Mouse (Mus musculus): ENCODE measurements around the gene Gmeb1. TPM values are rescaled to one million over a fixed set of nuclear protein-coding genes. Genes with fewer than 3 reads are reported as not detected.
A peak's percentile ranks its signal among the peaks of the same experiment; 100 is the strongest.

Gmeb1 gene
- polyA plus RNA-seq, 2 experiments: 8.1 to 9.9 TPM

DNA sequence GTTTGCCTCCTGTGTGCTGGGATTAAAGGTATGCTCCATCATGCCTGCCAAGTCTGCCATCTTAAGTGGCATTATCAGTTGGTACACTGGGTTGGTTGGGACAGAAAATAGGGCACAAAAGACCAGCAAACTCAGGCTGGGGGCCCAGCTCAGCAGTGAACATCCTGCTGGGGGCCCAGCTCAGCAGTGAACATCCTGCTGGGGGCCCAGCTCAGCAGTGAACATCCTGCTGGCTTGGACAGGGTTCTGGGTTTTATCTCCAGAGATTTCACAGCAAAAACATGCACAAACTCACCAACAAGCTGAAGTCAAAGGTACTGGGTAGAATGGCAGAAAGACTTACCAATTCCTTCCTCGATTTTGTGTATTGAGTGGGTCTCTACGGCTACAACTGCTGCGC, 15.8 kb downstream of the Gmeb1 start:
- no peak for TF ChIP-seq EP300 (IDR thresholded peaks at IDR 0.05; ENCODE audit: low read depth)
- no peak for TF ChIP-seq CTCF (IDR thresholded peaks at IDR 0.05; ENCODE audit: low read depth)
- H3K4me1 ChIP-seq (replicated peaks; ENCODE audit: control insufficient read depth in 2 of 2, insufficient read depth in 2 of 2, low read length in 1 of 2): peaks cover 3 to 12% of the 10 kb centered on the region in 2 experiments; a peak in 2 of 4 replicates
- no peaks in the 10 kb centered on the region for H3K9me3 ChIP-seq (ENCODE audit: control insufficient read depth, low read length)
- DNase-seq (ENCODE audit: low read depth in 3 of 3, low spot score in 3 of 3) (no peak), ATAC-seq (ENCODE audit: insufficient read depth) (no peak)
- H3K4me2 ChIP-seq (ENCODE audit: low read depth): no peak overlapping the region
- 59% methylated on average over 3 of the region's 3 CpGs for WGBS (ENCODE audit: insufficient replicate concordance)
- no peak overlapping the region for H3K27ac ChIP-seq
- peaks cover 46% of the 10 kb centered on the region for H3K36me3 ChIP-seq (replicated peaks; ENCODE audit: control insufficient read depth, insufficient read depth, low read depth)
- H3K9ac ChIP-seq (replicated peaks): no peak overlapping the region
- no peak overlapping the region for H3K4me3 ChIP-seq (ENCODE audit: insufficient read depth in 1 of 2, low read depth in 2 of 2, low read length in 2 of 2)
- H3K27me3 ChIP-seq (ENCODE audit: control insufficient read depth, insufficient read depth, low read length): no peaks in the 10 kb centered on the region

DNA sequence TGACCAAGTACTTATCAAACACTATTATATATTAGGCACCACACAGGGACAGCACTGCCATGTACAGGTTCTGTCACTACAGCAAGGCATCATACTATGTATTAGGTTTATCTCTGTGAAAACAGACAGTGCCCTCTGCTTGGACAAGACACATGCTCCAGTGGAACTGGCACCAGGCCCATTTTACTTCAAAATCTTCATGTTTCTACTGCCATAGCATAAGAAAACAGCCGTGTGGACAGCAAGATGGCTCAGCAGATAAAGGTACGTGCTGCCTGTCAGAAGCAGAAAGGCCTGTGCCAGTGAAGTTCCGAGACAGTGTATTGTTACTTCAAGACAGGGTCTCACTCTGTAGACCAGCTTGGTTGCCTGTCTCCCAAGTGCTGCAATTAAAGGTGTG, 20.2 kb downstream of the Gmeb1 start:
- Histone ChIP-seq H3K4me2 (ENCODE audit: low read depth) (no peak overlapping the region), H3K27me3 (ENCODE audit: control insufficient read depth, insufficient read depth, low read length) (no peaks in the 10 kb centered on the region), H3K4me1 (replicated peaks; ENCODE audit: control insufficient read depth in 2 of 2, insufficient read depth in 2 of 2, low read length in 1 of 2) (peaks cover 3 to 4% of the 10 kb centered on the region in 2 experiments; a peak in 2 of 4 replicates), H3K9me3 (ENCODE audit: control insufficient read depth, low read length) (no peaks in the 10 kb centered on the region), H3K36me3 (replicated peaks; ENCODE audit: control insufficient read depth, insufficient read depth, low read depth) (peaks cover 30% of the 10 kb centered on the region), H3K9ac (replicated peaks) (no peak overlapping the region; the same call in 1 of the 2 replicates), H3K27ac (peak overlapping the region; percentile 10), H3K4me3 (ENCODE audit: insufficient read depth in 1 of 2, low read depth in 2 of 2, low read length in 2 of 2) (no peak overlapping the region)
- DNase-seq (ENCODE audit: low read depth in 3 of 3, low spot score in 3 of 3) (peak; percentile 41 to 61 (median 48)), ATAC-seq (ENCODE audit: insufficient read depth) (peak; percentile 76)
- TF ChIP-seq EP300 (IDR thresholded peaks at IDR 0.05; ENCODE audit: low read depth) (peak; percentile 57), CTCF (IDR thresholded peaks at IDR 0.05; ENCODE audit: low read depth) (no peak)
- 17% methylated on average over 3 of the region's 3 CpGs for WGBS (ENCODE audit: insufficient replicate concordance)

DNA sequence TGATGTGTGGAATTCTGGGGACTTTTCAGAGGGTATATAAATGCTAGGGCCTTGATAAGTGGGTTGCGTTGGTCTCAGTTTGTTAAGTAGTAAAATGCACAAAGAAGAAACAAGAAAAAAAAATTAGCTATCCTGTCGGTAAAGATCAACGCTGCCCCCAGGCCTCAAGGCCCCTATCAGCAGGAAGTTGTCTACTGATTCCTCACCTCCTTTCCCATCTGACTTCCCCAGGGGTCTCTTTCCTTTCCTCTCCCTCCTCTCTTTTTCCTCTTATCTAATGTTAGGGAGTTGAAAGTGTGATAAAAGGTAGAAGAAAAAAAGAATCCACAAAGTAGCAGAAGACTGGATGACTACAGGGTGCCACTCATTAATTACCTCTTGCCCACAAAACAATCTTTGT, 21.0 kb downstream of the Gmeb1 start:
- Histone ChIP-seq H3K4me2 (ENCODE audit: low read depth) (no peak overlapping the region), H3K4me1 (replicated peaks; ENCODE audit: control insufficient read depth in 2 of 2, insufficient read depth in 2 of 2, low read length in 1 of 2) (peaks cover 3 to 4% of the 10 kb centered on the region in 2 experiments; a peak in 2 of 4 replicates), H3K27ac (no peak overlapping the region), H3K36me3 (replicated peaks; ENCODE audit: control insufficient read depth, insufficient read depth, low read depth) (peaks cover 31% of the 10 kb centered on the region), H3K4me3 (ENCODE audit: insufficient read depth in 1 of 2, low read depth in 2 of 2, low read length in 2 of 2) (no peak overlapping the region), H3K9ac (replicated peaks) (no peak overlapping the region), H3K27me3 (ENCODE audit: control insufficient read depth, insufficient read depth, low read length) (no peaks in the 10 kb centered on the region), H3K9me3 (ENCODE audit: control insufficient read depth, low read length) (no peaks in the 10 kb centered on the region)
- no peak for DNase-seq (ENCODE audit: low read depth in 3 of 3, low spot score in 3 of 3)
- no peak for ATAC-seq (ENCODE audit: insufficient read depth)
- TF ChIP-seq CTCF (IDR thresholded peaks at IDR 0.05; ENCODE audit: low read depth): no peak
- TF ChIP-seq EP300 (IDR thresholded peaks at IDR 0.05; ENCODE audit: low read depth): no peak
- WGBS (ENCODE audit: insufficient replicate concordance): 10% methylated on average over 3 of the region's 3 CpGs

DNA sequence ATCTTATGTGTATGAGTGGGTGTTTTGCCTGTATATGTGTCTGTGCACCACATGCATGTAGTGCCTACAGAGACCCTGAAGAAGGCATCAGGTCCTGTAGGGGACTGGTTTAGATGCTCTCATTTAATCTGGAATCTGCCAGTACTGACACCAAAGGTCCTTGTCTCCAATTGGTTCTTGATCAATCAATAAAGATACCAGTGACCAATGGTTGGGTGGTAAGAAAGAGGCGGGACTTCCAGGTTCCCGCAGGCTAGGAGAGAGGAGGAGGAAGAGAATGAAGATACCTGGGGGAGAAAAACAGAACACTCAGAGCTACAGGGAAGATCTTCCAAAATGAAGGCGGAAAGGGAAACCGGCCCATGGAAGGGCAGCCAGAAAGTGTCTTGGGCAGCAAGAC, 23.0 kb downstream of the Gmeb1 start:
- no peak overlapping the region for H3K27ac ChIP-seq
- H3K9ac ChIP-seq (replicated peaks): no peak overlapping the region
- no peak overlapping the region for H3K4me2 ChIP-seq (ENCODE audit: low read depth)
- WGBS (ENCODE audit: insufficient replicate concordance): 74% methylated on average over 4 of the region's 4 CpGs
- no peak for DNase-seq (ENCODE audit: low read depth in 3 of 3, low spot score in 3 of 3)
- no peaks in the 10 kb centered on the region for H3K9me3 ChIP-seq (ENCODE audit: control insufficient read depth, low read length)
- H3K4me1 ChIP-seq (replicated peaks; ENCODE audit: control insufficient read depth in 2 of 2, insufficient read depth in 2 of 2, low read length in 1 of 2): peaks cover 0 to 4% of the 10 kb centered on the region in 2 experiments; a peak in 2 of 4 replicates
- ATAC-seq (ENCODE audit: insufficient read depth): no peak
- H3K36me3 ChIP-seq (replicated peaks; ENCODE audit: control insufficient read depth, insufficient read depth, low read depth): peaks cover 42% of the 10 kb centered on the region
- H3K27me3 ChIP-seq (ENCODE audit: control insufficient read depth, insufficient read depth, low read length): no peaks in the 10 kb centered on the region
- TF ChIP-seq EP300 (IDR thresholded peaks at IDR 0.05; ENCODE audit: low read depth) (no peak), CTCF (IDR thresholded peaks at IDR 0.05; ENCODE audit: low read depth) (no peak)
- H3K4me3 ChIP-seq (ENCODE audit: insufficient read depth in 1 of 2, low read depth in 2 of 2, low read length in 2 of 2): no peak overlapping the region

DNA sequence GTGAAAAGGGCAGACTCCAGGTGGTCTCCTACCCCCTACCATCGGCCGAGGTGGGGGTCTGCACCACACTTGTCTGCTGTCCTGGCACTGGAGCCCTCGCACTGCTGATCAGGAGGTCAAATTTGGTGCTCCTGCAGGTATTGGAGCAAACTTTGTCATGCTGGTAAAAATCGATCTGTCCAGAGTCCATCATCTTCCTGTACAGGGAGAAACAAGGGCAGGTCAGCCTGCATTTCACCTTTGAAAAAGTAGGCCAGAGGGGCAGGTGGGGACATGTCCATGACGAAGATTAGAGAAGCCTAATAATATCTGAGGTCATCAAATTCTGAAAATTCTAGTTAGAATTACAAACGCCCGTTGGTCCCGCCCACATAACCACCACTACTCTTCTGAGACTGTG, 26.7 kb downstream of the Gmeb1 start:
- no peak overlapping the region for H3K4me2 ChIP-seq (ENCODE audit: low read depth)
- H3K27me3 ChIP-seq (ENCODE audit: control insufficient read depth, insufficient read depth, low read length): no peaks in the 10 kb centered on the region
- H3K9me3 ChIP-seq (ENCODE audit: control insufficient read depth, low read length): no peaks in the 10 kb centered on the region
- WGBS (ENCODE audit: insufficient replicate concordance): 74% methylated on average over 8 of the region's 8 CpGs
- DNase-seq (ENCODE audit: low read depth in 3 of 3, low spot score in 3 of 3): no peak
- H3K4me3 ChIP-seq (ENCODE audit: insufficient read depth in 1 of 2, low read depth in 2 of 2, low read length in 2 of 2): no peak overlapping the region
- H3K36me3 ChIP-seq (replicated peaks; ENCODE audit: control insufficient read depth, insufficient read depth, low read depth): peaks cover 45% of the 10 kb centered on the region
- no peaks in the 10 kb centered on the region for H3K4me1 ChIP-seq (replicated peaks; ENCODE audit: control insufficient read depth in 2 of 2, insufficient read depth in 2 of 2, low read length in 1 of 2)
- ATAC-seq (ENCODE audit: insufficient read depth): no peak
- H3K27ac ChIP-seq: no peak overlapping the region
- H3K9ac ChIP-seq (replicated peaks): no peak overlapping the region
- TF ChIP-seq CTCF (IDR thresholded peaks at IDR 0.05; ENCODE audit: low read depth): no peak
- no peak for TF ChIP-seq EP300 (IDR thresholded peaks at IDR 0.05; ENCODE audit: low read depth)

All from liver, embryonic 14.5 days (tissue).